In the genomic region with DNA sequence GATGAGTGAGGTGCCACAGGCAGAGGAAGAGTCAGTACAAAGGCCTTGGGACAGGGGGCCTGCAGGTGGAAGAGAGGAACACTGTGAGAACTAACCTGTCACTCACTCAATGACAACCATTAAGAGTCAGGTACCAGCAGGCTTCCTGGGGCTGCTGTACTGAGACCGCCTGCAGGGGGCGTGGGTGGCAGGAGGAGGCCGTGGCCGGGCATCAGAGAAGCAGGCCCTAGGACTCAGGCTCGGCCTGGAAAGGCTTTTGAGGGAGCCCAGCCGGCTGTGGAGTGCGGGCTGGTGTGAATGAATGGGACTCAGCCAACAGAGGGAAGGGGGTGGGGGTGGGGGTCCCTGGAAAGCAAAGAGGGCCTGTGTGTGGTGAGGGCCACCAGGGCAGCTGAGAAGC, we compare ENCODE assay signal across 9 mouse cellular contexts.
DNase-seq lines count a peak whose midpoint lies in the region; ATAC-seq and TF ChIP-seq lines count a peak whose summit lies in the region.
"Had no signal": no experiment of that assay in that cellular context is flagged by ENCODE, and none has a peak within 500 bp of the region (broad histone marks: within the 10 kb centered on the region; RNA-seq: fewer than 3 reads in every experiment).

No protein-coding gene starts in this region.

- H3K27me3 ChIP-seq in heart, adult 2 months (ENCODE audit: control insufficient read depth, insufficient read depth, low read length), result no peaks in the 10 kb centered on the region
- peaks cover 23% of the 10 kb centered on the region; the same call in 1 of the 2 replicates for H3K27me3 ChIP-seq in midbrain, embryonic 12.5 days

- ATAC-seq in midbrain, embryonic 12.5 days (ENCODE audit: low FRiP score, low read depth), result no peak

- intact Hi-C loops in heart, adult 2 months (cut with DNase I), result no loop called here
- intact Hi-C loops in heart, postnatal 25 days (cut with DNase I), result no loop called here

- no peak for TF ChIP-seq POLR2A in heart, adult 2 months (IDR thresholded peaks at IDR 0.05; ENCODE audit: insufficient read depth, low read depth, low read length)

- peaks cover 18% of the 10 kb centered on the region for H3K4me1 ChIP-seq in heart, adult 2 months (ENCODE audit: control insufficient read depth, insufficient read depth, low read length)
- H3K4me1 ChIP-seq in midbrain, embryonic 12.5 days, result peaks cover 69% of the 10 kb centered on the region

- TF ChIP-seq CTCF in heart, adult 2 months (IDR thresholded peaks at IDR 0.05), result peak; percentile 68

- 32% methylated on average over 7 of the region's 7 CpGs for WGBS in heart, adult 2 months
- 9% methylated on average over 4 of the region's 7 CpGs for WGBS in midbrain, embryonic 12.5 days

- H3K4me2 ChIP-seq in midbrain, embryonic 12.5 days (replicated peaks), result no peak overlapping the region
- H3K4me2 ChIP-seq: heart, embryonic 15.5 days had no signal

- H3K9ac ChIP-seq in heart, adult 2 months (ENCODE audit: low read depth, low read length), result no peak overlapping the region
- H3K9ac ChIP-seq in midbrain, embryonic 12.5 days (replicated peaks), result 0 out of 2 replicates have a peak overlapping the region, but pooled peaks have one; percentile 12
- H3K9ac ChIP-seq: heart, embryonic 15.5 days had no signal

- no peak overlapping the region for H3K4me3 ChIP-seq in heart, adult 2 months
- no peak overlapping the region for H3K4me3 ChIP-seq in midbrain, embryonic 12.5 days
- H3K4me3 ChIP-seq: heart, embryonic 15.5 days had no signal

- no peaks in the 10 kb centered on the region for H3K36me3 ChIP-seq in heart, adult 2 months (ENCODE audit: control insufficient read depth, insufficient read depth, low read length)
- H3K36me3 ChIP-seq in midbrain, embryonic 12.5 days, result no peaks in the 10 kb centered on the region
- H3K36me3 ChIP-seq: heart, embryonic 15.5 days had no signal

- no peak overlapping the region for H3K27ac ChIP-seq in heart, adult 2 months
- peak overlapping the region; percentile 77 for H3K27ac ChIP-seq in midbrain, embryonic 12.5 days (replicated peaks)

- TF ChIP-seq EP300 in heart, adult 2 months (IDR thresholded peaks at IDR 0.05; ENCODE audit: insufficient read depth, low read depth, low read length), result no peak

- no peaks in the 10 kb centered on the region for H3K79me2 ChIP-seq in heart, adult 2 months (replicated peaks; ENCODE audit: control insufficient read depth, insufficient read depth, low read length)

- no peaks in the 10 kb centered on the region for H3K9me3 ChIP-seq in midbrain, embryonic 12.5 days
- H3K9me3 ChIP-seq: heart, embryonic 15.5 days had no signal

- DNase-seq in heart, adult 2 months, result peak in 1 of 2 experiments; percentile 63
- no peak for DNase-seq in heart, postnatal 25 days (ENCODE audit: low spot score)
- DNase-seq in CD8-positive naive resting alpha-beta T cell, adult 2 months (ENCODE audit: low read depth in 2 of 2, low spot score in 2 of 2), result peak; percentile 38 to 49
- peak; percentile 80 to 81 for DNase-seq in cerebellum, postnatal 10 days
- peak; percentile 53 to 56 for DNase-seq in kidney, postnatal 25 days
- peak; percentile 80 for DNase-seq in thymus, postnatal 4 days
- no peak for DNase-seq in layer of hippocampus, adult 9-11 months

Comparison
In these comparisons a context has a peak if more than half of its experiments do, and no peak if none do; other contexts are left out.
1. DNase-seq: peak in CD8-positive naive resting alpha-beta T cell, adult 2 months (2 of 2), cerebellum, postnatal 10 days (2 of 2), kidney, postnatal 25 days (2 of 2) and thymus, postnatal 4 days (single experiment); none in heart, postnatal 25 days (single experiment) and layer of hippocampus, adult 9-11 months (single experiment).